Mouse (Mus musculus) cortical plate, adult 2 months (tissue): ENCODE measurements around the gene Ssu72.

Experiments used
- CTCF ChIP-seq: fragments of 200-500 bp; IDR thresholded peaks from 2 replicates; pipeline ENCODE4 v1.5.1; 2011; ENCODE audit warnings: mild to moderate bottlenecking, control low read depth, low read length; ENCODE audit not compliant: insufficient read depth; ENCODE audit errors: extremely low read depth
- POLR2A ChIP-seq: fragments of 200-500 bp; IDR thresholded peaks from 2 replicates; pipeline ENCODE4 v1.6.1; 2011; ENCODE audit warnings: mild to moderate bottlenecking, low read length, control low read depth; ENCODE audit not compliant: insufficient read depth; ENCODE audit errors: extremely low read depth

GRCm38 (mm10) chr4:155739741-155740636 is 35.4 kb downstream of the Ssu72 start:
- no peak for TF ChIP-seq CTCF
- TF ChIP-seq POLR2A: peak; percentile 25; the same call in 1 of the 2 replicates
